Mouse (Mus musculus): ENCODE measurements around the gene Gpbar1. TPM values are rescaled to one million over a fixed set of nuclear protein-coding genes. Genes with fewer than 3 reads are reported as not detected.

The Gpbar1 gene
- polyA plus RNA-seq, 1 experiment from 2014 or later = 0.92 TPM

GRCm38 (mm10) chr1:74294733-74295455 lies 16.5 kb downstream of the Gpbar1 start:
- no peak for DNase-seq (ENCODE audit: low spot score)

DNA sequence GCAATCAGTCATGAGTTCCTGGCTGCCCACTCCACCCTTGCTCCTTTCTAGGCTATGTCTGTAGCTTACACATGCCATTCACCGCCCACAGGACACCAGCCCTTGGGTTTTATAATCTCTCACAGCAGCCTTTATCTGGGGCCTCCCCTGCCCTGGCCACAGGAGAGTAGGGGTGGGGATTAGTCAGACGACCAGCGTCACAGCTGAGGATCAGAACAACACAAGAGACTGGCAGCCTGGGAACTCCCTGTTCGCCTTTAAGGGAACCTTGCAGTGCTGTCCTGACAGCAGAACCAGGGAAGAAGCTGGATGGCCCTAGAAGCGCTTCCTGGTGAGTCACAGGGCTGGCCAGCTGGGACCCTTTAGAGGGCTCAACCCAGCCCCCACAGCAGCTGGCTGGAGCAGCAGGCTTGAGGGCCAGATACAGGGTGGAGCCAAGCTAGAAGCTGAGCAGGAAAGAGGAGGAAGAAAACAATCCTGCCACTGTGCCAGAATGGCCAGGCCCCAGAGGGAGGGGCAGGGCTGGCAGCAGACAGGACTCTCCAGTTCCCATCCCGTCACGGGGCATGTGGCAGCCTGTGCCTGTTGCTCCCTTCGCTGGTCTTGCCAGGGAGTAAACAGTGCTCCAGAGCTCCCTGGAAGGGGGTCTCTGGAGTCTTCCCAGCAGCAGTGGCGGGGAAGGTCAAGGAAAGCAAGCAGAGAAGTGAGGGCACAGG lies 17.3 kb downstream of the Gpbar1 start:
- DNase-seq (ENCODE audit: low spot score) = no peak

DNA sequence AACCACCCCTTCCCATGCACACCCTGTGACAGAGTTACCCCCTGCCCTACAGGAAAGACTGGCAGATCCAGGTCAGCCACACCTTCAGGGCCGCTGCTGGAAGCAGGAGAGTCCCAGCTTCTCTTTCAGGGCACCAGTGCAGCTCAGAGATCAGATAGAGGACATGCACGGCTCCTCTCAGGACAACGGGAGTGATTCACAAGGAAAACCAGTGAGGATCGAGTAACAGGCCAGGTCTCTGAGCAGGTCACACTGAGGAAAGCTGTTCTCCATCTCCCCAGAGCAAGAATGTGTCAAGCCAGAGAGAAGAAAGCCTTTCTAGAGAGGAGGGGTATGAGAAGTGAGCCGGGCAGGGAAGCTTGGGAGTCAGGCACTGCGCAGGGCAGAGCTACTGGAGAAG lies 18.1 kb downstream of the Gpbar1 start:
- DNase-seq (ENCODE audit: low spot score) = no peak

DNA sequence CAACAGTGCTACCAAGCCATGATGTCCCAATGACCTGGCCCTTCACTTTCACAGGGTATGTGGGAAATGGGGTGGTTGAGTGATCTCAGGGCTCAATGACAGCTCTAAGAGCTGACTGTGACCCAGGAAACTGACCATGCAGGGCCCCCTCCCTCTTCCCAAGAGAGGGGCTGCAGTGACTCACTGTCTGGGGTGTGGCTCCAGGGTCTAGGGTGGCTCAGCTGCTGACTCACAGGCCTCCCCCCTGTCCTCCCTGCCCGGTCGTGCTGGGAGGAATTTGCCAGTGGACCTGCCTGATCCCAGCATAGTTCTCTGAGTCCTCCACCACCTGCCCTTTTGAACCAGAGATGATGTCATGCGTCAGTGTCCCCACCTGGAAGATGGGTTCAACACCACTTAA lies 18.9 kb downstream of the Gpbar1 start:
- no peak for DNase-seq (ENCODE audit: low spot score)

GRCm38 (mm10) chr1:74298157-74298750 lies 19.9 kb downstream of the Gpbar1 start:
- no peak for DNase-seq (ENCODE audit: low spot score)

- no peak for DNase-seq (ENCODE audit: low spot score)
Measured at GRCm38 (mm10) chr1:74298996-74299395, 20.6 kb downstream of the Gpbar1 start.

- no peak for DNase-seq (ENCODE audit: low spot score)
Measured at GRCm38 (mm10) chr1:74300347-74301110, 22.2 kb downstream of the Gpbar1 start.

DNA sequence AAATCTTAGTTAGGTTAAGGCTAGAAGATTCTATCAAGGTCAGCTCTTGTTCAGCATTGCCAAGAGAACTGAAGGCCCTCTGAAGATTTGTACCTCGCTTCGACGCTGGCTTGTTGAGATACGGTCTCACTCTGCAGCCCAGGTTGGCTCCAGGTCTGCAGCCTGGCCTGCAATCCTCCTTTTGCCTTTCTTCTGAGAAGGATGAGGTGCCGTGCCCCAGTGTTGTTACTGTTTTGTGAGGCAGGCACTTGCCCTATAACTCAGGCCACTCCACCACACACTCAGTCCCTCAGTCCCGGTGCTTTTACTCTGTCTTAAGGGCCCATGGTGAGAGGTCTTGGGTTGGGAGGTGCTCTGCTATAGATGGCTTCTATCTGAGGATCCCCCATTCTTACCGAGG lies 23.9 kb downstream of the Gpbar1 start:
- no peak for DNase-seq (ENCODE audit: low spot score)

DNA sequence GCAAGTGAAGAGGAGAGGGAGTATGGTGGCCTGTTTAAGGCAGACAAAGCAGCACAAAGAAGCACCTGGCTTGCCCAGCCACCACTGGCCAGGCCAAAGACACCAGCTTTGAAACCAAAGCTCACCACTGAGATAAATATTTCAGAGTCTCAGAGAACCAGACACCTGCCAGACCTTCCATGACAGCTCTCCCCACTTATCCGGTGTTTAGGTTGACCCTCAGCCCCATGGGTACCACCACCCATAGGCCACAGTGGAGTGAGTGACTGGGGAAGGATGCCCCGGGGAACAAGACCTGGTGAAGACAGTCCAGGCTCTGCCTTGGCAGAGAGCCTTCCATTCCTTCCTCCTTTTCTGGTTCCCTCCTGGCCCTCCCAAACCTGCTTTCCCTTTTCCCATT lies 24.5 kb downstream of the Gpbar1 start:
- DNase-seq (ENCODE audit: low spot score) = no peak

DNA sequence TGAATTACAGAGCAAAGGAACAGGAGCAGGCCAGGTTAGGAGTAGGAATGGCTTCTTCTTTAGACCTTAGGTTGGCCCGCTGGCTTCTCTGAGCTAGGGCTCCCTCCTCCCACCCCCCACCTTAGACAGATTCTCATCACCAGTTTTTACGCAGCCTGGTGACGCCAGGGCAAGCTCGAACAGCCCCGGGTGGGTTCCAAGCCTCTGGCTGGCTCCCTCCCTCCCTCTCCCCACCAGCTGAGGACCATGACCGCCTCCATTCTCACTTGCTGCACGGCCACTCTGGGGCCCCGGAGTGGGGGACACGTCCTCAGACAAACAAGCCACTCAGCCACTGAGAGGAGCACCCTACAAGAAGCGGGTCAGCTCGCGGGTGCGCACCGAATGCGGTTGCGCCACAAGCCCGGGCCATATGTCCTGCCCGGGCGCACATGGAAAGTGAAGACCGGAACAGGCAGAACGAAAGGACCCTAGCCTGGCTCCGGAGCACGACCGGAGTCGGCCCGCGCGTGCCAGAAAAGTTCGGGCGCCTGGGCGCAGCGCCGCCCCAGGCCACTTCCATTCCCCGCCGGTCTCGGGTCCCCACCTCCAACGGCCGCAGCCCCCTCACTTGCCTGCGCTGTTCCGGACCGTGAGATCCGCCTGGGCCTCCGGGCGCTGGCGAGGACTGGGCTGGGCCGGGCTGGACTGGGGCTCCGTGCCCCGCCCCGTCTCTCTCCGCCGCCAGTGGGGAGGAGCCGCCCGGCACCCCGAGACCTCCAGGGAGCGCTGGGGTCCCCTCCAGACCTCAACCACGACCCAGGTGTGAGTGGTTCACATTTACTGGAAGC lies 25.4 kb downstream of the Gpbar1 start:
- DNase-seq (ENCODE audit: low spot score) = peak; percentile 29

- DNase-seq (ENCODE audit: low spot score) = no peak
Measured at GRCm38 (mm10) chr1:74304339-74304790, 26.0 kb downstream of the Gpbar1 start.

GRCm38 (mm10) chr1:74304946-74305345 lies 26.6 kb downstream of the Gpbar1 start:
- no peak for DNase-seq (ENCODE audit: low spot score)

DNA sequence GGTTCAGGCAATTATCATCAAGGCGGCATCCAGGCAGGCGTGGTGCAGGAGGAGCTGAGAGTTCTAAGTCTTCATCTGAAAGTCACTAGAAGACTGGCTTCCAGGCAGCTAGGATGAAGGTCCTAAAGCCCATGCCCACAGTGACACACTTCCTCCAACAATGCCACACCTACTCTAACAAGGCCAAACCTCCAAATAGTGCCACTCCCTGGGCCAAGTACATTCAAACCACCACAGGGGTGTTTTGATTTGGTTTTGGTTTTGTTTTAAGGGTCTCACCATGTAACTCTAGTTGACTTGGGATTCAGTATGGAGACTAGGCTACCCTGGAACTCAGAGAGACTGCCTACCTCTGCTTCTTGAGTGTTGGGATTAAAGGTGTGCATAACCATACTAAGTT lies 27.2 kb downstream of the Gpbar1 start, which contains the start of gene Tmbim1:
Gene Tmbim1 (minus strand): TSS at position 101 of the 400 bp plus-strand sequence.
- no peak for DNase-seq (ENCODE audit: low spot score)

GRCm38 (mm10) chr1:74307146-74307545 lies 28.8 kb downstream of the Gpbar1 start:
- DNase-seq (ENCODE audit: low spot score) = no peak

DNA sequence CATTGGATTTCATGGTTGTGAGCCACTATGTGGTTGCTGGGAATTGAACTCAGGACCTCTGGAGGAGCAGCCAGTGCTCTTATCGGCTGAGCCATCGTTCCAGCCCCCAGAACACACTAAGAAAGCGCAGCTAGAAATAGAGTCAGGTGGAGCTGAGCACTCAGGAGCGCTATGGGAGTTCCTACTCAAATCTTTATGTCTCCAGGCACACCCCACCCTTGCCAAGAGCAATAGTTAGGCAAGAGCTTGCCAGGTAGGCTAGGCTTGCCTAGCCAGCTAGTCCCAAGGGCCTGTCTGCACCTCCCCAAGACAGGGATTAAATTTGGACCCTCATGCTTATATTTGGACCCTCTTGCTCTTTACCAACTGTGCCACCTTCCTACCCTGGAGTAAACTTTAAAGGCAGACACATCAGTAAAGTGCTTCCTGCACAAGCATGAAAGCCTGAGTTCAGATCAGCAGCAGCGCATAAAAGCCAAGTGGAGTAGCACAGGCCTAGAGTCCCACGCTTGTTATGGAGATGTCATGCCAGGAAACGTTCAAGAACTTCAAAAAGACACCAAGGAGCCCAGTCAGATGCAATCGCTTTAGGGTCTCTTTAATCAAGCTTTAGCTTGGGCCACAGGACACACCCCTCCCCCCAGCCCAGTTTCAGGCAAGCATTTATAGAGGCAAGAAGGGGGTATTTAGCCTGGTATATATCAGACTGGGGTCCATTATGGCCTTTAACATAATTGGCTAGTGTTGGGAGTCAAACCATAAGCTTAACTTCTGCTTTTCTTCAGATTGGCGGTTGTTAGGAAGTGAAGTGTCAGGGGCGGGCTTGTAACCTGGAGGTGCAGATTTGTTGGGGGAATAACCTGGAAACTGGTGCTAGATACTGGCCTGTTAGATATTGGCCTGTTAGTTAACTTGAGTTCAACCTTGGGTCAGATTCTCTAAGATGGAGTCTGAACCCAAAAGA lies 29.9 kb downstream of the Gpbar1 start:
- peak; percentile 36 for DNase-seq (ENCODE audit: low spot score)

DNA sequence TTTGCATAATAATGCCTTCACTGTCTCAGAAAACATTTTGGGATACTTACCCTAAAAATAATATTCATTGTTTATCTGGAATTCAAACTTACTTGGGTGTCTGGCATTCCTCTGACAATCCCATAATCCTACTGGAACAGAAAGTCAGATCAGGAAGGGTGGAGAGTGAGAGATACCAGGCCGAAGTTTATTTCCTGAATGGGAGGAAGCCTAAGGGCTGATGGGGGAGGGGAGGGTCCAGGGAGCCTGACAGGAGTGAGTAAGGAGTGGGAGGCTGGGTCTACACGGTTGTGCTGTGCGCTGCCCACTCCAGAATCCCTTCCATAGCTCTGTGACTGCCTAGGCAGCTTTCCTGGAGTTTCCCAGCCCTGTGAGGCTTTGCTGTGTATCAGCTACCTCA lies 31.4 kb downstream of the Gpbar1 start:
- no peak for DNase-seq (ENCODE audit: low spot score)

DNA sequence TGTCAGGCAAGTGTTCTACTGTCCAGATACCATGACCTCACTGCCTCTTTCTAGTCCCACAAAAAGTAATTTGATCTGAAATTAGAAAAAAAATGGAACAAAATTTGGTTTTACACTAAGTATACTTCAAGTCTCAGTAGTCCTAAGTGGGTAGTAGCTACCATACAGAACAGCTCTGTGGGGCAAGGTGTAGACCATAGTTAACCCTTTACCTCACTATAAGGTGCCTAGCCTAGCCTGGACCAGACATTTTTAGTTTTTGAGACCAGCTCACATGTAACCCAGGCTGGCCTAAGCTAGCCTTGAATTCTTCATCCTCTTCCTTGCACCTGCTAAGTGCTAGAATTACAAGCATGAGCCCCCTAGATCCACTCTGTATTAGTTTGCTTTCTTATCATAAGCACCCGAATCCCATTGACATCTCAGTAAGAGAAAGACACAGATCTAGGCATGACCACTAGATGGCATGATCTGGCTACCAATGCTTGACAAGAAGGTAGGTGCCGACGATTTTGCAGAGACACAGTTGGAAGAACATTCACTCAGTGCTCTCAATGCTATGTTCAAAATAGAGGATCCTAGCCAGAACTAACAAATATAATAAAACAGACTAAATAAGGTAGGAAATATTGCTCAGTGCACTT lies 34.8 kb downstream of the Gpbar1 start:
- peak; percentile 83 for DNase-seq (ENCODE audit: low spot score)

GRCm38 (mm10) chr1:74314796-74315195 lies 36.4 kb downstream of the Gpbar1 start:
- no peak for DNase-seq (ENCODE audit: low spot score)

All from thymus, postnatal 0 days (tissue).